Mouse (Mus musculus) CH12.LX (cell line): ENCODE measurements at regions not wholly inside any gene's neighbourhood (a gene's known extent, or its start where the extent isn't known, plus 50 kb on each side); places are given as distances from the start of the nearest gene placed in this dataset.

Source experiments
- DNase-seq: peaks from one replicate; pipeline ENCODE4 v3.0.0-alpha.2; 2013; ENCODE audit errors: extremely low read depth
- H3K27ac ChIP-seq: 2 replicates; pipeline ENCODE4 v1.5.1; 2012; ENCODE audit warnings: low read depth, mild to moderate bottlenecking, control low read depth, moderate library complexity; ENCODE audit not compliant: insufficient read depth
- H3K27me3 ChIP-seq: replicated peaks from 2 replicates; pipeline ENCODE3; 2012; ENCODE audit warnings: inconsistent platforms
- H3K36me3 ChIP-seq, 2 experiments: replicated peaks in 1 of 2; 2 replicates each; pipeline versions ENCODE3 to v1.6.1; 2012; ENCODE audit warnings: inconsistent platforms in 1 of 2, low read length in 1 of 2, mild to moderate bottlenecking in 1 of 2, mixed read lengths in 1 of 2, moderate library complexity in 1 of 2; ENCODE audit not compliant: control insufficient read depth in 1 of 2, insufficient read depth in 1 of 2
- H3K4me1 ChIP-seq, 2 experiments: 2 replicates each; pipeline ENCODE4 v1.6.1; 2012; ENCODE audit warnings: inconsistent platforms in 1 of 2, moderate library complexity in 1 of 2; ENCODE audit not compliant: insufficient read depth in 2 of 2, control insufficient read depth in 1 of 2
- H3K4me2 ChIP-seq: 2 replicates; pipeline ENCODE4 v1.6.1; 2012; ENCODE audit warnings: low read depth, mild to moderate bottlenecking, control low read depth; ENCODE audit not compliant: poor library complexity, insufficient read depth, severe bottlenecking
- H3K4me3 ChIP-seq, 3 experiments: fragments of 150-350 bp in 1 of 3; sonication (generic) in 1 of 3; replicated peaks in 1 of 3; 2 replicates each; pipeline versions ENCODE3 to v1.5.1; 2011 to 2012; ENCODE audit warnings: low read depth in 2 of 3, low read length in 2 of 3, mild to moderate bottlenecking in 2 of 3, moderate library complexity in 2 of 3, control low read depth in 1 of 3, improper control_type of control experiment in 1 of 3, inconsistent platforms in 1 of 3, mixed read lengths in 1 of 3; ENCODE audit not compliant: poor library complexity in 1 of 3
- H3K79me2 ChIP-seq: replicated peaks from 2 replicates; pipeline ENCODE4 v1.6.1; 2012; ENCODE audit warnings: mild to moderate bottlenecking, moderate library complexity; ENCODE audit not compliant: control insufficient read depth, poor library complexity, insufficient read depth, severe bottlenecking; ENCODE audit errors: extremely low read depth
- H3K9ac ChIP-seq: 2 replicates; pipeline ENCODE4 v1.6.1; 2012; ENCODE audit warnings: low read depth, mild to moderate bottlenecking, control low read depth, moderate library complexity; ENCODE audit not compliant: insufficient read depth
- H3K9me3 ChIP-seq: replicated peaks from 2 replicates; pipeline ENCODE3; 2012; ENCODE audit warnings: low read length, inconsistent platforms, mixed read lengths
- BHLHE40 ChIP-seq: IDR thresholded peaks from 2 replicates; pipeline ENCODE4 v1.6.1; 2011; ENCODE audit warnings: mild to moderate bottlenecking, low read depth, low read length, improper control_type of control experiment
- CHD1 ChIP-seq: IDR thresholded peaks from 2 replicates; pipeline ENCODE4 v1.6.1; 2012; ENCODE audit warnings: low read depth, low read length, improper control_type of control experiment, inconsistent platforms
- CHD2 ChIP-seq: IDR thresholded peaks from 2 replicates; pipeline ENCODE4 v1.6.1; 2011; ENCODE audit warnings: low read length, improper control_type of control experiment
- ELF1 ChIP-seq: IDR thresholded peaks from 2 replicates; pipeline ENCODE4 v1.6.1; 2014; ENCODE audit warnings: low read depth, mild to moderate bottlenecking, inconsistent platforms, low read length, improper control_type of control experiment
- ETS1 ChIP-seq: conservative IDR thresholded peaks from 2 replicates; pipeline ENCODE4 v1.6.1; 2012; ENCODE audit warnings: low read depth, mild to moderate bottlenecking, inconsistent platforms, low read length, improper control_type of control experiment, moderate library complexity
- GABPA ChIP-seq: IDR thresholded peaks from 2 replicates; pipeline ENCODE4 v1.6.1; 2012; ENCODE audit warnings: low read depth, low read length, improper control_type of control experiment, inconsistent platforms; ENCODE audit not compliant: insufficient replicate concordance
- HCFC1 ChIP-seq: IDR thresholded peaks from 2 replicates; pipeline ENCODE4 v1.6.1; 2012; ENCODE audit warnings: low read depth, mild to moderate bottlenecking, inconsistent platforms, low read length, improper control_type of control experiment
- IRF4 ChIP-seq: IDR thresholded peaks from 2 replicates; pipeline ENCODE4 v1.6.1; 2014; ENCODE audit warnings: low read depth, mild to moderate bottlenecking, inconsistent platforms, low read length, improper control_type of control experiment
- JUN ChIP-seq: IDR thresholded peaks from 2 replicates; pipeline ENCODE4 v1.6.1; 2011; ENCODE audit warnings: low read depth, mild to moderate bottlenecking, low read length, improper control_type of control experiment, moderate library complexity; ENCODE audit not compliant: insufficient read depth
- JUND ChIP-seq: conservative IDR thresholded peaks from 2 replicates; pipeline ENCODE4 v1.6.1; 2011; ENCODE audit warnings: low read depth, low read length, improper control_type of control experiment
- MAZ ChIP-seq: IDR thresholded peaks from 2 replicates; pipeline ENCODE4 v1.6.1; 2012; ENCODE audit warnings: low read depth, mild to moderate bottlenecking, inconsistent platforms, low read length, improper control_type of control experiment, moderate library complexity
- MXI1 ChIP-seq: IDR thresholded peaks from 2 replicates; pipeline ENCODE4 v1.6.1; 2011; ENCODE audit warnings: mild to moderate bottlenecking, low read depth, low read length, improper control_type of control experiment
- MYC ChIP-seq: IDR thresholded peaks from 2 replicates; pipeline ENCODE4 v1.6.1; 2011; ENCODE audit warnings: low read depth, mild to moderate bottlenecking, improper control_type of control experiment, low read length
- NELFE ChIP-seq: IDR thresholded peaks from 2 replicates; pipeline ENCODE4 v1.6.1; 2011; ENCODE audit warnings: low read depth, low read length, improper control_type of control experiment
- POLR2A ChIP-seq: IDR thresholded peaks from 2 replicates; pipeline ENCODE4 v1.6.1; 2011; ENCODE audit warnings: low read depth, mild to moderate bottlenecking, improper control_type of control experiment, low read length
- RAD21 ChIP-seq: IDR thresholded peaks from 2 replicates; pipeline ENCODE4 v1.6.1; 2011; ENCODE audit warnings: low read depth, mild to moderate bottlenecking, low read length, improper control_type of control experiment, moderate library complexity
- RCOR1 ChIP-seq: conservative IDR thresholded peaks from 2 replicates; pipeline ENCODE4 v1.6.1; 2012; ENCODE audit warnings: low read depth, mild to moderate bottlenecking, inconsistent platforms, low read length, improper control_type of control experiment
- SMC3 ChIP-seq: IDR thresholded peaks from 2 replicates; pipeline ENCODE4 v1.6.1; 2011; ENCODE audit warnings: low read depth, low read length, improper control_type of control experiment
- TCF12 ChIP-seq: IDR thresholded peaks from 2 replicates; pipeline ENCODE4 v1.6.1; 2014; ENCODE audit warnings: low read depth, mild to moderate bottlenecking, inconsistent platforms, low read length, improper control_type of control experiment
- ZC3H11A ChIP-seq: IDR thresholded peaks from 2 replicates; pipeline ENCODE4 v1.6.1; 2012; ENCODE audit warnings: low read depth, mild to moderate bottlenecking, inconsistent platforms, low read length, improper control_type of control experiment
- ZKSCAN1 ChIP-seq: IDR thresholded peaks from 2 replicates; pipeline ENCODE4 v1.6.1; 2012; ENCODE audit warnings: low read depth, inconsistent platforms, low read length, improper control_type of control experiment, borderline replicate concordance
- ZMIZ1 ChIP-seq: IDR thresholded peaks from 2 replicates; pipeline ENCODE4 v1.6.1; 2012; ENCODE audit warnings: low read depth, mild to moderate bottlenecking, inconsistent platforms, low read length, improper control_type of control experiment
- dilution Hi-C: fragments of 300-500 bp; cut with MboI; formaldehyde crosslinking; loops from 2 replicates; pipeline ENCODE4 v1.14.3; 2020; ENCODE audit warnings: low sequenced_read_pairs; ENCODE audit not compliant: extremely low pct_unique_long_range_greater_than_20kb, extremely low pct_ligation_motif_present
- in situ Hi-C: fragments of 300-500 bp; cut with MboI; formaldehyde crosslinking; loops from 3 replicates; pipeline ENCODE4 v1.14.3; 2019; ENCODE audit warnings: low sequenced_read_pairs, low pct_ligation_motif_present, low pct_unique_long_range_greater_than_20kb, mixed read lengths

GRCm38 (mm10) chr3:57118016-57118415, 183.8 kb downstream of the Tm4sf1 start:
- Histone ChIP-seq H3K4me2 (no peak overlapping the region), H3K9me3 (peaks cover 22% of the 10 kb centered on the region), H3K27me3 (no peaks in the 10 kb centered on the region), H3K36me3 (no peaks in the 10 kb centered on the region), H3K27ac (no peak overlapping the region), H3K4me1 (no peaks in the 10 kb centered on the region), H3K79me2 (no peaks in the 10 kb centered on the region), H3K9ac (no peak overlapping the region), H3K4me3 (no peak overlapping the region)
- TF ChIP-seq JUND = no peak
- TF ChIP-seq GABPA = no peak
- TF ChIP-seq CHD2 = no peak
- no peak for TF ChIP-seq JUN
- TF ChIP-seq MYC = no peak
- no peak for TF ChIP-seq POLR2A
- TF ChIP-seq TCF12 = no peak
- no peak for TF ChIP-seq IRF4
- TF ChIP-seq ELF1 = no peak
- no peak for DNase-seq
- in situ Hi-C loops (no loop called here), dilution Hi-C loops (no loop called here)

- no peaks in the 10 kb centered on the region for H3K36me3 ChIP-seq
- in situ Hi-C loops = no loop called here
- dilution Hi-C loops = no loop called here
- TF ChIP-seq BHLHE40 = no peak
- TF ChIP-seq ZMIZ1 = no peak
- TF ChIP-seq TCF12 = no peak
- no peak for TF ChIP-seq ETS1
- no peak for TF ChIP-seq IRF4
- no peak for TF ChIP-seq SMC3
- TF ChIP-seq RAD21 = no peak
- TF ChIP-seq MYC = no peak
- no peak for TF ChIP-seq ZKSCAN1
- no peak for TF ChIP-seq RCOR1
- no peak for TF ChIP-seq NELFE
- no peak for TF ChIP-seq HCFC1
- no peak for TF ChIP-seq CHD1
- TF ChIP-seq ZC3H11A = no peak
- TF ChIP-seq MAZ = no peak
- no peak for TF ChIP-seq MXI1
- TF ChIP-seq, all 38 proteins: peak for 0
- peaks cover 22% of the 10 kb centered on the region for H3K9me3 ChIP-seq
- no peak overlapping the region for H3K4me3 ChIP-seq
- H3K4me1 ChIP-seq = no peaks in the 10 kb centered on the region
- no peaks in the 10 kb centered on the region for H3K79me2 ChIP-seq
- H3K27ac ChIP-seq = no peak overlapping the region
- H3K9ac ChIP-seq = no peak overlapping the region
- H3K4me2 ChIP-seq = no peak overlapping the region
- no peak for DNase-seq
- H3K27me3 ChIP-seq = no peaks in the 10 kb centered on the region
Measured at GRCm38 (mm10) chr3:57102254-57102653, 199.5 kb downstream of the Tm4sf1 start.
